In the genomic region with DNA sequence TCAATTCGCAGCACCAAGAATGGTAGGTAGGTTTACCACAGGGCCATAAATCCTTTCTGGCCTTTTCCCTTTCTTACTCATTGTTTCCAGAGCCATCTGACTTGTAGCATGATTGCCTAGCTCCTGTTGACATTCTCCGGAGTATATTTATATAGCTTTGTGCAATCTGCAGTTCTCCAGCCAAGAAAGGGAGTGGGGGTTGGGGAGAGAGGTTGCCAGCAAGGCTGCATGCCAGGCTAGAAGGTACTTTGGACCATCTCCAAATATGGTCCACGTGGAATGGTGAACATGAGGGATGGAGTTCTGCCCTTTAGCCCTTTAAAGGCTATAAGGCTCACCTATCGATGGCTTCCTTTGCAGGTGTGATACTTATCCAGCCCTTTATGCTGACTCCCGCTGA, we compare ENCODE assay signal across 8 mouse cellular contexts. TPM values are rescaled to one million over a fixed set of nuclear protein-coding genes. Genes with fewer than 3 reads are reported as not detected.
A peak's percentile ranks its signal among the peaks of the same experiment; 100 is the strongest.
DNase-seq lines count a peak whose midpoint lies in the region; ATAC-seq and TF ChIP-seq lines count a peak whose summit lies in the region.

No protein-coding gene starts in this region.

- DNase-seq in gastrocnemius, adult 18-20 months (ENCODE audit: low spot score) = peak; percentile 38
- no peak for DNase-seq in gastrocnemius, adult 8-10 months (ENCODE audit: low spot score in 2 of 2)
- peak; percentile 78 to 89 for DNase-seq in heart, postnatal 10 days
- DNase-seq in lung, postnatal 0 days (ENCODE audit: low spot score) = peak; percentile 91
- DNase-seq in right cerebral cortex, adult 2 months (ENCODE audit: low spot score in 2 of 2) = no peak
- DNase-seq in layer of hippocampus, postnatal 25 days (ENCODE audit: extremely low spot score in 1 of 2, low spot score in 1 of 2) = no peak

- no peaks in the 10 kb centered on the region for H3K36me3 ChIP-seq in lung, postnatal 0 days (ENCODE audit: insufficient read depth, low read length)

- H3K9ac ChIP-seq in lung, postnatal 0 days (replicated peaks; ENCODE audit: low read depth) = no peak overlapping the region

- H3K4me2 ChIP-seq in lung, postnatal 0 days (replicated peaks; ENCODE audit: low read depth, low read length) = no peak overlapping the region

- TF ChIP-seq EP300 in lung, postnatal 0 days (IDR thresholded peaks at IDR 0.05) = peak; percentile 97

- no peaks in the 10 kb centered on the region for H3K27me3 ChIP-seq in lung, postnatal 0 days (replicated peaks; ENCODE audit: insufficient read depth, low read length)

- WGBS in lung, postnatal 0 days = 44% methylated on average over 5 of the region's 5 CpGs

- intact Hi-C loops in heart, postnatal 10 days (cut with DNase I) = loop anchor here (10.0 kb wide), 1 partner anchor 46 kb away; a partner anchor contains a TSS

- H3K9me3 ChIP-seq in lung, postnatal 0 days (ENCODE audit: low read length) = no peaks in the 10 kb centered on the region

- H3K4me3 ChIP-seq in brown adipose tissue, adult 24 weeks (ENCODE audit: insufficient read depth, low read depth, low read length) = no peak overlapping the region
- no peak overlapping the region for H3K4me3 ChIP-seq in lung, postnatal 0 days (ENCODE audit: low read depth, low read length)

- TF ChIP-seq CTCF in lung, postnatal 0 days (IDR thresholded peaks at IDR 0.05) = no peak

- ATAC-seq in lung, postnatal 0 days = peak; percentile 70
- ATAC-seq in monocyte, adult 5-6 weeks (replicated peaks; ENCODE audit: insufficient number of reproducible peaks, low FRiP score, low TSS enrichment, poor library complexity, severe bottlenecking) = no peak

- H3K27ac ChIP-seq in brown adipose tissue, adult 24 weeks (replicated peaks; ENCODE audit: low read depth, low read length) = peak overlapping the region; percentile 15; the same call in 1 of the 2 replicates
- peak overlapping the region; percentile 82 for H3K27ac ChIP-seq in lung, postnatal 0 days (ENCODE audit: low read length)

- H3K4me1 ChIP-seq in brown adipose tissue, adult 24 weeks (ENCODE audit: control insufficient read depth, insufficient read depth, insufficient read length, low read length) = peaks cover 16% of the 10 kb centered on the region
- peaks cover 48% of the 10 kb centered on the region for H3K4me1 ChIP-seq in lung, postnatal 0 days (ENCODE audit: insufficient read depth, low read depth, low read length)

RNA-seq across cellular contexts. Expression of a gene that starts 45.2 kb away (rescaled TPM):
- 100 to 1,000 TPM; 166 to 180 TPM for total RNA-seq in gastrocnemius, adult 18-20 months (2021)
- total RNA-seq in gastrocnemius, adult 8-10 months (2022) = 100 to 1,000 TPM; 172 to 236 (median 206) TPM
- 11.3 and 18.7 TPM in 2 replicates for polyA plus RNA-seq in brown adipose tissue, adult 24 weeks (2012; ENCODE audit: insufficient read depth, insufficient read length, missing spikeins)
- total RNA-seq in heart, postnatal 10 days (2021) = 100 to 1,000 TPM; 177 to 185 TPM
- polyA plus RNA-seq in lung, postnatal 0 days (2015; fragmentation: Nextera tagmentation; extraction: Ambion mirVana) = 19.7 and 21.5 TPM in 2 replicates
- total RNA-seq in monocyte, adult 5-6 weeks (2017) = 0.75 to 3.9 TPM (median 1.6 TPM) in 3 replicates
- total RNA-seq in layer of hippocampus, postnatal 25 days (2021) = 100 to 1,000 TPM; 645 to 717 TPM

Comparison
In these comparisons a context has a peak if more than half of its experiments do, and no peak if none do; other contexts are left out.
1. DNase-seq: peak in gastrocnemius, adult 18-20 months (single experiment), heart, postnatal 10 days (2 of 2) and lung, postnatal 0 days (single experiment); none in gastrocnemius, adult 8-10 months (0 of 2), right cerebral cortex, adult 2 months (0 of 2) and layer of hippocampus, postnatal 25 days (0 of 2).
2. RNA of a gene that starts 45.2 kb away (total RNA-seq): 645 to 717 TPM in layer of hippocampus, postnatal 25 days, 172 to 236 TPM in gastrocnemius, adult 8-10 months, 177 to 185 TPM in heart, postnatal 10 days and 166 to 180 TPM in gastrocnemius, adult 18-20 months; 0.75 to 3.9 TPM in monocyte, adult 5-6 weeks; every median in the first group is over 10 times any median in the second.